Mouse (Mus musculus): ENCODE data around the gene Wdr77.
"Not testable (repeated sequence)": the region's sequence is repeated elsewhere in the genome, so short reads cannot be mapped to it uniquely, and the experiment has no call there.

The Wdr77 gene

GRCm38 (mm10) chr3:105951348-105951747, 7.8 kb upstream of the Wdr77 start:
- no peak for DNase-seq (ENCODE audit: low spot score)

DNA sequence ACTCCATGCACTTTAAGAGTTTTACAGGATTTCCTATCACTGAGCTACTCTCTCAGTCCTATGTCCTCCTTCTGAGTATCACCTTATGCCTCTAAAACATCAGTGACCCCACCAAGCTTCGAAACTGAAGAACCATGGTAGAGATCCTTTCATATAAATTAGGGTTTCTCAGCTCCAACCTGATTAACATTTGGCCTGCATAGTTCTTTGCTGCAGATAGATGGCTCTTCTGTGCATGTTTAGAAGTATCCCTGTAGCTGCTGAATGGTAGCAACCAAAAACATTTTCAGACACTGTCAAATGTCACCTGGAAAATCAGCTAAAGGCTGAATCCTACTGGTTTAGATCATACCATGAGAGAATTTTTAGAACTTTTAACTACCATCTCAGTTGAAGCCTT, 1.9 kb upstream of the Wdr77 start:
- no peak for DNase-seq (ENCODE audit: low spot score)

DNA sequence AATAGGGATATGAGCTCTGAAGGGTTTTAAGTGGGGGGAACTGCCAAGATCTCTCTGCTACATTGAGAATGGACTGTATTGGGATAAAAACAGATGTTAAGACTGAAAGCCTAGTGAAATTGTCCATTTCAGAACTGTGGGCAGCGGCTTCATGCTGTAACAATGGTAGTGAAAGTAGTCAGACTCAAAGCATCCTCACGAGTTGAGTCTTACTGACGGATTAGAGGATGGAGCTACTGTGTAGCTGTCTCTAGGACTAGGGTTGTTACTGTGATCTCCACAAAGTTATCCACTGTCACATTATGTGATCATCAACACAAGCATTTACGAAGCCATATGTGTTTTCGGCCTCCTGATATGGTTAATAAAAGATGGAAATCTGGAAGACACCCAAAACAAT, 965 bp upstream of the Wdr77 start:
- no peak for DNase-seq (ENCODE audit: low spot score)

DNA sequence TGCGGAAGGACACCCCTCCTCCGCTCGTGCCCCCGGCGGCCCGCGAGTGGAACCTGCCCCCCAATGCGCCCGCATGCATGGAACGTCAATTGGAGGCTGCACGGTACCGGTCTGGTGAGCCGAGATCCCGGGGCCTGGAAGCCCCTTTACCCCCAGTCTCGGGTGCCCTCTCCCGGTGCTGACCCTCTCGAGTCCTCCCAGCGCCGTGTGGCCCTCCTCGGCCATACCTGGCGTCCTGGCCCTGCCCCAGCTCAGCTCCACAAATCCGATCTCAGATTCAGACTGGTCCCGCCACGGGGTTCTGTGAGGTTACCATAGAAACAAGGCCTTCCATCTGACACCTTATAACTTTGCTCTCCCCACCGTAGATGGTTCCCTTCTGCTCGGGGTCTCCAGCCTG, 416 bp downstream of the Wdr77 start:
- DNase-seq (ENCODE audit: low spot score): peak; percentile 52

GRCm38 (mm10) chr3:105959999-105960398, 830 bp downstream of the Wdr77 start, which contains the start of gene Atp5f1:
Gene Atp5f1, minus strand, starts transcription at chr3:105960099.
- DNase-seq (ENCODE audit: low spot score): no peak

- DNase-seq (ENCODE audit: low spot score): peak; percentile 31
Observed at GRCm38 (mm10) chr3:105960700-105961099, 1.5 kb downstream of the Wdr77 start.

- no peak for DNase-seq (ENCODE audit: low spot score)
Observed at GRCm38 (mm10) chr3:105971831-105972446, 12.8 kb downstream of the Wdr77 start.

- no peak for DNase-seq (ENCODE audit: low spot score)
Observed at GRCm38 (mm10) chr3:105973411-105973810, 14.2 kb downstream of the Wdr77 start, which contains the start of gene Ovgp1. Gene Ovgp1, plus strand, starts transcription at chr3:105973711.

GRCm38 (mm10) chr3:105974174-105974573, 15.0 kb downstream of the Wdr77 start:
- DNase-seq (ENCODE audit: low spot score): no peak

DNA sequence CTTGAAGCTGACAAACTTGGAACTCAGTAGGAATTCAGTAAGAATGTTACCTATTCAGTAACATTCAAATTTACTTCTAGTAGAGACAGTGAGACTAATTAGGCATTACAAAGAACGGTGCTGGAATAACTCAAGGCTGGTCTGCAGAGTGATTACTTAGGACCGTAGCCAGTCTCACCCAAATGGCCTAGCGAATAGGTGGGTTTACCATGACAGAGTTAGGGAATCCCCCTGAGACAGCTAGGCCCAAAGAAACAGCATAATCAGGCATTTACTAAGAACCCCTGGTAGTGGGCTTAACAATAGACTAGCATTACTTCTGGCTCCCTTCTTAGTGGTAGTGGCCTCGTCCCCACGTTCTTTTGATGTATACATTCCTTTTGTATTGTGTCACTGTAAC, 30.4 kb downstream of the Wdr77 start:
- not testable (repeated sequence) for DNase-seq (ENCODE audit: low spot score)

DNA sequence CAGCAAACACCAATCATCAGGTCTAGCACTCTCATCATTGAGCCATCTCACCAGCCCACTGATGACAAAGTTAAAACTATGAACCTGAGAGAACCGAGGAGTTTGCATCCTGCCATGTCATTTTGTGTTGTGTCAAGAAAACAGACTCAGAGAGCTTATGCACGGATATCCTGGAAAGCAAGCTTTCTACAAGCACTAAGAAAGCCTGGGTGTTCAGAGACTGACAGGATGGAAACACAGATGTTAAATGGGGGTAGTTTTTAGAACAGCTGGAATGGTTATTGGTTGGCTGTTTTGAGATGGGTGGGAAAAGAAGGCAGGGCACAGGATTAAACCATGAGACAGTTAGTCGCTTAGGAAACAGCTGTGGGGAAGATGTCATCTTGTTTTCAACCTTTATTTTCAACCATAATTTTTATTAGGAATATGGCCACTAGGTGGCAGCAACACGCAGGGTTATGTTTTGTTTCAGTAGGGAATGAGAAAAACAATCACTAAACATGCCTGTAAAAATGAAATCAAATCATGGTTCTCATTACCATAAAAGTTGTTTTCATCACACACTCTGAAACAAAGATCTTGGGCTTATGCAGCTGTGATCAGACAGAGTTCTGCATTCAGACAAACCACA, 32.6 kb downstream of the Wdr77 start:
- DNase-seq (ENCODE audit: low spot score): peak; percentile 78

GRCm38 (mm10) chr3:105994730-105995129, 35.6 kb downstream of the Wdr77 start:
- no peak for DNase-seq (ENCODE audit: low spot score)

- DNase-seq (ENCODE audit: low spot score): peak; percentile 3
Observed at GRCm38 (mm10) chr3:106000707-106001375, 41.7 kb downstream of the Wdr77 start.

DNA sequence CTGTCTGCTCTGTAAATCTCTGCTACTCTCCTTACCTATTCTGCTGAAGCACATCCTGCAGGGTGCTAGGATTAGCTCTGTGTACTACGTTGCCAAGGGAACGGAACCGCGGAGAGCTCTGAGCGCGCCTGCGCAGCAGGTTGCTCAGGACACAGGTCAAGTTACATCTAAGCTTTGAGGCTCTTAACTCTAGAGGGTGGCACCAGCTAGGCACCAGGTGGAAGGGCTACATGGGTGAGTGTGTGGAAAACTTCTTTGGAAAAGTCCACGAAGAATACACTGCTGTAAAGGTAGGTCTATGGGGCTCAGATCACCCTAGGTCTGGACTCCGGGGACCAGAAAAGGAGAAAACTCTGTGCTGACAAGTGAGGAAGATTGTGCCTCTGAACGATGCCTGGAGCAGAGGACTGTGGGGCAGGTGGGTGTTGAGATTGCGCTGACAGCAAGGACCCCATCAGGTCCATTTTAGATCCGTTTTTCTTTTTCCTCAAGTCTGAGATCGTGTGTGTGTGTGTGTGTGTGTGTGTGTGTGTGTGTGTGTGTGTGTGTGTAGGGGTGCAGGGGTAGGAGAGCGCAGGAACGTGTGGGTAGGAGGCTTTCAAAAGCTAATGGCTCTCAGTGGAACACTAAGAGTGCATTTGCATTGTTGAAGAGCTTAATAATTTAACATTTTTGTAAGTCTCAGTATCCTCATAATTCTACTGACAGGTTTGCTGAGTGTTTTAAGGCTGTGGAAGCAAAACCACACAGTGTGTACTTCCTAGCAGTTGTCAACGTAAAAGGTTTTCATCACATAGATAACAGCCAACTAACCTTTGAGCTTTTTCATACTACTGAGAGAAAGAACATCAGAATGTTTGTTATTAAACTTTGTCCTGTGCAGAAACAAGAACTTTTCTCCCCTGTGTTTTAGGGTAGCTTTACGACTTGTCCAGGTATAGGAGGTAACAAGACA, 42.5 kb downstream of the Wdr77 start:
- peak; percentile 79 for DNase-seq (ENCODE audit: low spot score)

- DNase-seq (ENCODE audit: low spot score): not testable (repeated sequence)
Observed at GRCm38 (mm10) chr3:106003360-106003759, 44.2 kb downstream of the Wdr77 start.

DNA sequence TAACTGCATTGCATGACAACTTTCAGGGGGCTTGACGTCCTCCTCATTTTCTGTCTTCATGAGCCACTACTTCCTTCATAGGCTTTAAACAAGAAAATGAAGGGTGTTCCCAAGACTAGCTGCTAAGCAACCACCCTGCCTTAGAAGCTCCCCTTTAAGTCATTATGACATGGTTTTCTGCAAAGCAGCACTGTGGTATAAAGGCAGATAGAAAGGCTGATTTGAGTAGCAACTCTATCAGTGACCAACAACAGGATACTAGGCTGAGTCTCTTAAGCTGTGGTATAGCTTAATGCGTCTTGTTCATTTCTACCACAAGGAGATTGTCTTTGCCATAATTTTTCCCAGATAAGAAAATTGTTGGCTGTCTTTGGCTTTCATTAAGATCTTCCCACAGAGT, 55.4 kb downstream of the Wdr77 start, which contains the start of gene Pifo:
Gene Pifo (minus strand): TSS at position 101 of the 400 bp plus-strand sequence.
- DNase-seq (ENCODE audit: low spot score): no peak
